Mouse (Mus musculus): ENCODE data around the gene Ndufa4l2.

- TF ChIP-seq POLR2A (IDR thresholded peaks at IDR 0.05; ENCODE audit: borderline replicate concordance, insufficient read depth, low read length) (no peak), CTCF (IDR thresholded peaks at IDR 0.05; ENCODE audit: borderline replicate concordance, insufficient read depth, low read depth, low read length) (no peak)
Measured at GRCm38 (mm10) chr10:127475175-127475574, 39.6 kb upstream of the Ndufa4l2 start.
